Comparison of ENCODE assay signal across 16 mouse cellular contexts in the genomic region with DNA sequence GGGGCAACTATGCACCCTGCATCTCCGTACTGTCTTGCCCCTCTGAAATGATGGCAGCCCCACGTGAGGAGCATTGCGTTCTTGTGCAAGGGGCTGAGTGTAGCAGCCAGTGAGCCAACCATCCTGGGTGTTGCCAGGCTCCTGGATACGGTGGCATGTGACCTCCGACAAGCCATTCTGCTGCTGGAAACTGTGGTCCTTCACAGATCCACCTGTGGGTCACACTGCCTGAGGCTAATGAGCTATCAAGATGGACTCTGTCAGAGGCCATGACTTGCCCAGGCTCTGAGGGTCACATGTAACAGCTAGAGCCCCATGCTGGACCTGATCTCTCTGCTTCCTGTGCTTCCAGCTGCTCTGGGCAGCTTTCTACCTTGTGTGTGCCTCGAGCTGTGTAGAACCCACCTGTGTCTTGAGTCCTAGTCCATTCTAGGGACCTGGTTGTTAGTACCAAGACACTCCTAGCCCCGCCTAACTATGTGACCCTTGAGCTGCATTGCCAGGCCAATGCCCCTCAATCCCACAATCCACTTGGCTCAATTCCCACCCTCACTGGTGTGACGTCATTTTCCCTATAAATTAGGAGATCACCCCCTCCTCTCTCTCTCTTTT. TPM values are rescaled to one million over a fixed set of nuclear protein-coding genes. Genes with fewer than 3 reads are reported as not detected.
DNase-seq lines count a peak whose midpoint lies in the region; ATAC-seq lines count a peak whose summit lies in the region.
"Had no signal": no experiment of that assay in that cellular context is flagged by ENCODE, and none has a peak within 500 bp of the region (broad histone marks: within the 10 kb centered on the region; RNA-seq: fewer than 3 reads in every experiment).

No protein-coding gene starts in this region.

- no peak overlapping the region for H3K9ac ChIP-seq in hindbrain, embryonic 11.5 days (ENCODE audit: low read depth, low read length)
- H3K9ac ChIP-seq in forebrain, embryonic 15.5 days (replicated peaks), result no peak overlapping the region
- peak overlapping the region; percentile 9; the same call in 1 of the 2 replicates for H3K9ac ChIP-seq in liver, embryonic 16.5 days (ENCODE audit: low read depth, low read length)
- H3K9ac ChIP-seq in neural tube, embryonic 12.5 days, result no peak overlapping the region
- H3K9ac ChIP-seq: limb, embryonic 12.5 days had no signal

- ATAC-seq in hindbrain, embryonic 11.5 days (ENCODE audit: low FRiP score), result no peak
- ATAC-seq in forebrain, embryonic 15.5 days (replicated peaks), result no peak
- peak; percentile 14; the same call in 1 of the 2 replicates for ATAC-seq in liver, embryonic 16.5 days (ENCODE audit: low read depth)
- no peak for ATAC-seq in neural tube, embryonic 12.5 days (ENCODE audit: low FRiP score, low read depth)
- ATAC-seq: Patski had no signal

- H3K4me3 ChIP-seq in hindbrain, embryonic 10.5 days, result peak overlapping the region; percentile 29; the same call in 1 of the 2 replicates
- no peak overlapping the region for H3K4me3 ChIP-seq in hindbrain, embryonic 11.5 days (ENCODE audit: low read depth, low read length)
- H3K4me3 ChIP-seq in forebrain, embryonic 15.5 days, result no peak overlapping the region
- no peak overlapping the region for H3K4me3 ChIP-seq in liver, embryonic 16.5 days (ENCODE audit: low read depth, low read length)
- H3K4me3 ChIP-seq in neural tube, embryonic 12.5 days, result no peak overlapping the region
- H3K4me3 ChIP-seq: limb, embryonic 12.5 days had no signal

- DNase-seq in hindbrain, embryonic 10.5 days (ENCODE audit: low spot score), result no peak
- DNase-seq in hindbrain, embryonic 11.5 days (ENCODE audit: low spot score), result no peak
- DNase-seq in adrenal gland, postnatal 25 days, result no peak
- no peak for DNase-seq in thymus, postnatal 4 days
- DNase-seq in cerebellum, postnatal 4 days (ENCODE audit: low spot score in 2 of 2), result no peak
- DNase-seq: adrenal gland, adult 8-10 months; kidney, adult 8-10 months; lung, postnatal 14 days had no signal

- H3K9me3 ChIP-seq in hindbrain, embryonic 10.5 days, result no peaks in the 10 kb centered on the region
- H3K9me3 ChIP-seq in hindbrain, embryonic 11.5 days (ENCODE audit: control insufficient read depth, low read length), result no peaks in the 10 kb centered on the region
- no peaks in the 10 kb centered on the region for H3K9me3 ChIP-seq in forebrain, embryonic 15.5 days
- no peaks in the 10 kb centered on the region for H3K9me3 ChIP-seq in liver, embryonic 16.5 days (replicated peaks; ENCODE audit: control insufficient read depth, low read length)
- H3K9me3 ChIP-seq in neural tube, embryonic 12.5 days, result no peaks in the 10 kb centered on the region
- H3K9me3 ChIP-seq: limb, embryonic 12.5 days had no signal

- H3K27me3 ChIP-seq in hindbrain, embryonic 10.5 days (ENCODE audit: insufficient read depth, poor library complexity, severe bottlenecking), result peaks cover 19% of the 10 kb centered on the region
- peaks cover 3% of the 10 kb centered on the region; the same call in 1 of the 2 replicates for H3K27me3 ChIP-seq in hindbrain, embryonic 11.5 days (ENCODE audit: control insufficient read depth, insufficient read depth, low read length)
- no peaks in the 10 kb centered on the region for H3K27me3 ChIP-seq in forebrain, embryonic 15.5 days
- H3K27me3 ChIP-seq in liver, embryonic 16.5 days (ENCODE audit: control insufficient read depth, insufficient read depth, low read depth, low read length), result peaks cover 13% of the 10 kb centered on the region
- H3K27me3 ChIP-seq in neural tube, embryonic 12.5 days (replicated peaks), result no peaks in the 10 kb centered on the region
- H3K27me3 ChIP-seq: Patski had no signal

- peaks cover 38% of the 10 kb centered on the region for H3K4me1 ChIP-seq in hindbrain, embryonic 10.5 days (replicated peaks)
- peaks cover 3% of the 10 kb centered on the region; the same call in 1 of the 2 replicates for H3K4me1 ChIP-seq in hindbrain, embryonic 11.5 days (replicated peaks; ENCODE audit: control insufficient read depth, insufficient read depth, low read length)
- H3K4me1 ChIP-seq in forebrain, embryonic 15.5 days, result peaks cover 35% of the 10 kb centered on the region
- peaks cover 15% of the 10 kb centered on the region for H3K4me1 ChIP-seq in liver, embryonic 16.5 days (ENCODE audit: control insufficient read depth, low read depth, low read length)
- peaks cover 14% of the 10 kb centered on the region for H3K4me1 ChIP-seq in neural tube, embryonic 12.5 days

- H3K36me3 ChIP-seq in hindbrain, embryonic 10.5 days, result peaks cover 53% of the 10 kb centered on the region
- H3K36me3 ChIP-seq in hindbrain, embryonic 11.5 days (ENCODE audit: control insufficient read depth, insufficient read depth, low read length), result peaks cover 9% of the 10 kb centered on the region; the same call in 1 of the 2 replicates
- peaks cover 42% of the 10 kb centered on the region for H3K36me3 ChIP-seq in forebrain, embryonic 15.5 days
- no peaks in the 10 kb centered on the region for H3K36me3 ChIP-seq in liver, embryonic 16.5 days (ENCODE audit: control insufficient read depth, insufficient read depth)
- peaks cover 47% of the 10 kb centered on the region for H3K36me3 ChIP-seq in neural tube, embryonic 12.5 days
- H3K36me3 ChIP-seq: limb, embryonic 12.5 days had no signal

- no peak overlapping the region for H3K27ac ChIP-seq in hindbrain, embryonic 10.5 days
- H3K27ac ChIP-seq in hindbrain, embryonic 11.5 days (ENCODE audit: low read depth, low read length), result no peak overlapping the region
- H3K27ac ChIP-seq in forebrain, embryonic 15.5 days (replicated peaks), result no peak overlapping the region
- no peak overlapping the region for H3K27ac ChIP-seq in liver, embryonic 16.5 days (ENCODE audit: low read length)
- H3K27ac ChIP-seq in neural tube, embryonic 12.5 days, result no peak overlapping the region
- H3K27ac ChIP-seq: limb, embryonic 12.5 days had no signal

- no peak overlapping the region for H3K4me2 ChIP-seq in hindbrain, embryonic 11.5 days (replicated peaks; ENCODE audit: low read depth, low read length)
- H3K4me2 ChIP-seq in forebrain, embryonic 15.5 days (replicated peaks), result peak overlapping the region; percentile 88
- H3K4me2 ChIP-seq in liver, embryonic 16.5 days (ENCODE audit: low read depth, low read length), result no peak overlapping the region
- H3K4me2 ChIP-seq in neural tube, embryonic 12.5 days (replicated peaks), result peak overlapping the region; percentile 40
- H3K4me2 ChIP-seq: limb, embryonic 12.5 days had no signal

- 83% methylated on average over 8 of the region's 8 CpGs for WGBS in hindbrain, embryonic 10.5 days
- WGBS in hindbrain, embryonic 11.5 days, result 83% methylated on average over 8 of the region's 8 CpGs
- 78% methylated on average over 8 of the region's 8 CpGs for WGBS in forebrain, embryonic 15.5 days
- WGBS in liver, embryonic 16.5 days (ENCODE audit: insufficient replicate concordance), result 47% methylated on average over 8 of the region's 8 CpGs
- WGBS in neural tube, embryonic 12.5 days, result 78% methylated on average over 8 of the region's 8 CpGs

RNA-seq across cellular contexts. Expression of a gene that starts 5.8 kb away (rescaled TPM):
- polyA plus RNA-seq in hindbrain, embryonic 10.5 days (2016; fragmentation: Nextera tagmentation; extraction: Ambion mirVana), result 560 and 909 TPM in 2 replicates
- polyA plus RNA-seq in hindbrain, embryonic 11.5 days (2014; fragmentation: Nextera tagmentation; extraction: Ambion mirVana), result 950 and 1,011 TPM in 2 replicates
- 1,822 and 1,823 TPM in 2 replicates for polyA plus RNA-seq in forebrain, embryonic 15.5 days (2015; fragmentation: Nextera tagmentation; extraction: Ambion mirVana)
- 0.35 and 0.64 TPM in 2 replicates for polyA plus RNA-seq in liver, embryonic 16.5 days (2015; fragmentation: Nextera tagmentation; extraction: Ambion mirVana)
- polyA plus RNA-seq in neural tube, embryonic 12.5 days (2016; fragmentation: Nextera tagmentation; extraction: Ambion mirVana), result 1,217 and 1,244 TPM in 2 replicates
- total RNA-seq in adrenal gland, postnatal 25 days (2021), result 1.7 and 2.8 TPM in 2 replicates
- total RNA-seq: gastrocnemius, adult 18-20 months had no signal

RNA-seq across cellular contexts. Expression of a gene that starts 6.3 kb away (rescaled TPM):
- 40.9 and 42.3 TPM in 2 replicates for polyA plus RNA-seq in hindbrain, embryonic 10.5 days (2016; fragmentation: Nextera tagmentation; extraction: Ambion mirVana)
- 32.5 and 32.7 TPM in 2 replicates for polyA plus RNA-seq in hindbrain, embryonic 11.5 days (2014; fragmentation: Nextera tagmentation; extraction: Ambion mirVana)
- 43.3 and 46.3 TPM in 2 replicates for polyA plus RNA-seq in forebrain, embryonic 15.5 days (2015; fragmentation: Nextera tagmentation; extraction: Ambion mirVana)
- polyA plus RNA-seq in liver, embryonic 16.5 days (2015; fragmentation: Nextera tagmentation; extraction: Ambion mirVana), result 9.9 and 11.3 TPM in 2 replicates
- 43.2 and 45.1 TPM in 2 replicates for polyA plus RNA-seq in neural tube, embryonic 12.5 days (2016; fragmentation: Nextera tagmentation; extraction: Ambion mirVana)
- total RNA-seq in adrenal gland, postnatal 25 days (2021), result 19.1 and 29.4 TPM in 2 replicates

RNA-seq across cellular contexts. Expression of a gene that starts 10.1 kb away (rescaled TPM):
- polyA plus RNA-seq in hindbrain, embryonic 10.5 days (2016; fragmentation: Nextera tagmentation; extraction: Ambion mirVana), result 0.05 and 0.21 TPM in 2 replicates
- 0.11 and 0.49 TPM in 2 replicates for polyA plus RNA-seq in hindbrain, embryonic 11.5 days (2014; fragmentation: Nextera tagmentation; extraction: Ambion mirVana)
- polyA plus RNA-seq in forebrain, embryonic 15.5 days (2015; fragmentation: Nextera tagmentation; extraction: Ambion mirVana), result 0.15 and 0.23 TPM in 2 replicates
- not detected in 2 replicates for polyA plus RNA-seq in liver, embryonic 16.5 days (2015; fragmentation: Nextera tagmentation; extraction: Ambion mirVana)
- 0.10 and 0.18 TPM in 2 replicates for polyA plus RNA-seq in neural tube, embryonic 12.5 days (2016; fragmentation: Nextera tagmentation; extraction: Ambion mirVana)
- not detected in 2 replicates for total RNA-seq in adrenal gland, postnatal 25 days (2021)
- total RNA-seq: gastrocnemius, adult 18-20 months had no signal
- polyA plus RNA-seq: heart, postnatal 0 days; limb, embryonic 12.5 days; urinary bladder, adult 2 months had no signal

RNA-seq across cellular contexts. Expression of a gene that starts 43.5 kb away (rescaled TPM):
- 159 and 169 TPM in 2 replicates for polyA plus RNA-seq in hindbrain, embryonic 10.5 days (2016; fragmentation: Nextera tagmentation; extraction: Ambion mirVana)
- polyA plus RNA-seq in hindbrain, embryonic 11.5 days (2014; fragmentation: Nextera tagmentation; extraction: Ambion mirVana), result 179 and 181 TPM in 2 replicates
- 252 and 259 TPM in 2 replicates for polyA plus RNA-seq in forebrain, embryonic 15.5 days (2015; fragmentation: Nextera tagmentation; extraction: Ambion mirVana)
- polyA plus RNA-seq in liver, embryonic 16.5 days (2015; fragmentation: Nextera tagmentation; extraction: Ambion mirVana), result 54.0 and 58.0 TPM in 2 replicates
- polyA plus RNA-seq in neural tube, embryonic 12.5 days (2016; fragmentation: Nextera tagmentation; extraction: Ambion mirVana), result 225 and 278 TPM in 2 replicates
- 203 and 237 TPM in 2 replicates for total RNA-seq in adrenal gland, postnatal 25 days (2021)

Comparison
In these comparisons a context has a peak if more than half of its experiments do, and no peak if none do; other contexts are left out.
1. H3K4me2 ChIP-seq: peak in forebrain, embryonic 15.5 days (single experiment) and neural tube, embryonic 12.5 days (single experiment); none in hindbrain, embryonic 11.5 days (single experiment) and liver, embryonic 16.5 days (single experiment).
2. RNA of a gene that starts 5.8 kb away (polyA plus RNA-seq): 1,822 to 1,823 TPM in forebrain, embryonic 15.5 days, 1,217 to 1,244 TPM in neural tube, embryonic 12.5 days, 950 to 1,011 TPM in hindbrain, embryonic 11.5 days and 560 to 909 TPM in hindbrain, embryonic 10.5 days; 0.35 to 0.64 TPM in liver, embryonic 16.5 days; every median in the first group is over 100 times any median in the second.